Mouse (Mus musculus): ENCODE results near the gene Hoga1. TPM values are rescaled to one million over a fixed set of nuclear protein-coding genes. Genes with fewer than 3 reads are reported as not detected.

Gene Hoga1
- polyA plus RNA-seq, 1 experiment from 2014 or later, result 35.0 TPM

GRCm38 (mm10) chr19:42099406-42099805, 54.0 kb downstream of the Hoga1 start:
- Histone ChIP-seq H3K4me2 (replicated peaks; ENCODE audit: low read depth, low read length) (no peak overlapping the region), H3K9me3 (ENCODE audit: low read length) (no peaks in the 10 kb centered on the region), H3K4me3 (ENCODE audit: low read length) (no peak overlapping the region), H3K27me3 (ENCODE audit: insufficient read depth, low read length) (no peaks in the 10 kb centered on the region), H3K9ac (replicated peaks; ENCODE audit: low read length) (no peak overlapping the region), H3K36me3 (ENCODE audit: insufficient read depth, low read length) (peaks cover 25% of the 10 kb centered on the region; the same call in 1 of the 2 replicates), H3K4me1 (ENCODE audit: insufficient read depth, low read length) (no peaks in the 10 kb centered on the region), H3K27ac (ENCODE audit: low read length) (no peak overlapping the region)
- no peak for ATAC-seq (ENCODE audit: low FRiP score, low TSS enrichment)
- WGBS, result 85% methylated on average over 3 of the region's 3 CpGs

DNA sequence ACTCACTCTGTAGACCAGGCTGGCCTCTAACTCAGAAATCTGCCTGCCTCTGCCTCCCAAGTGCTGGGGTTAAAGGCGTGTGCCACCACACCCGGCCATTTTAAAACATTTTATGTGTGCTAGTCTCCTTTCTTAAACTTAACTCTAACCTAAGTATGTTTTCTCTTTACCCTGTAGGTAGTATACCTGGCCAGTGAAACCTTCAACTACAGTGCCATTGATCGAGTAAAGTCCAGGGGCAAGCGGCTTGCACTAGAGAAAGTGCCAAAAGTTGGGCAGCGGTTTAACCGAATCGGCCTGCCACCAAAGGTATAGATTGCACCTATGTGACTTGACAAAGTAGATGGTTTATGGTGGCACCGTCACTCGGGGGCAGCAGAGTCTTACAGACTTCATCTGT, 59.3 kb downstream of the Hoga1 start:
- H3K27ac ChIP-seq (ENCODE audit: low read length), result no peak overlapping the region
- no peak overlapping the region for H3K9ac ChIP-seq (replicated peaks; ENCODE audit: low read length)
- no peaks in the 10 kb centered on the region for H3K9me3 ChIP-seq (ENCODE audit: low read length)
- no peaks in the 10 kb centered on the region for H3K4me1 ChIP-seq (ENCODE audit: insufficient read depth, low read length)
- H3K36me3 ChIP-seq (ENCODE audit: insufficient read depth, low read length), result peaks cover 32% of the 10 kb centered on the region
- no peak overlapping the region for H3K4me3 ChIP-seq (ENCODE audit: low read length)
- no peak for ATAC-seq (ENCODE audit: low FRiP score, low TSS enrichment)
- WGBS, result 95% methylated on average over 9 of the region's 9 CpGs
- H3K27me3 ChIP-seq (ENCODE audit: insufficient read depth, low read length), result no peaks in the 10 kb centered on the region
- H3K4me2 ChIP-seq (replicated peaks; ENCODE audit: low read depth, low read length), result no peak overlapping the region

GRCm38 (mm10) chr19:42115783-42116335, 70.4 kb downstream of the Hoga1 start:
- no peak overlapping the region for H3K4me2 ChIP-seq (replicated peaks; ENCODE audit: low read depth, low read length)
- H3K9me3 ChIP-seq (ENCODE audit: low read length), result no peaks in the 10 kb centered on the region
- H3K4me1 ChIP-seq (ENCODE audit: insufficient read depth, low read length), result no peaks in the 10 kb centered on the region
- peaks cover 50% of the 10 kb centered on the region for H3K36me3 ChIP-seq (ENCODE audit: insufficient read depth, low read length)
- no peak overlapping the region for H3K4me3 ChIP-seq (ENCODE audit: low read length)
- WGBS, result 83% methylated on average over 4 of the region's 4 CpGs
- no peak overlapping the region for H3K9ac ChIP-seq (replicated peaks; ENCODE audit: low read length)
- no peak for ATAC-seq (ENCODE audit: low FRiP score, low TSS enrichment)
- no peaks in the 10 kb centered on the region for H3K27me3 ChIP-seq (ENCODE audit: insufficient read depth, low read length)
- H3K27ac ChIP-seq (ENCODE audit: low read length), result no peak overlapping the region

DNA sequence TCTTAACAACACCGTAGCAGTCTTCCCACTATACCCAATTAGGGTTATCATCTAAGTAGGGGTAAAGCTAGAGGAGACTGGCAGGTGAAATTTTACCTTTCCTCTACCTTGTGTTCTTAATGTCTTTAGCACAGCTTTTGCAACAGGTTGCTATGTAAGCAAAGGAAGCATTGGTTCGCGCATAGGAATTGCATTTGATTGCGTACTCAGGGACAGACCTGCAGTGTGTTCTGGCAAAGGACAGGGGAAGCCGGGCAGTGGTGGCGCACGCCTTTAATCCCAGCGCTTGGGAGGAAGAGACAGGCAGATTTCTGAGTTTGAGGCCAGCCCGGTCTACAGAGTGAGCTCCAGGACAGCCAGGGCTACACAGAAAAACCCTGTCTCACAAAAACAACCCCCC, 72.7 kb downstream of the Hoga1 start:
- H3K27me3 ChIP-seq (ENCODE audit: insufficient read depth, low read length), result no peaks in the 10 kb centered on the region
- no peaks in the 10 kb centered on the region for H3K9me3 ChIP-seq (ENCODE audit: low read length)
- 91% methylated on average over 9 of the region's 9 CpGs for WGBS
- H3K4me1 ChIP-seq (ENCODE audit: insufficient read depth, low read length), result no peaks in the 10 kb centered on the region
- H3K36me3 ChIP-seq (ENCODE audit: insufficient read depth, low read length), result peaks cover 58% of the 10 kb centered on the region
- no peak overlapping the region for H3K4me3 ChIP-seq (ENCODE audit: low read length)
- H3K4me2 ChIP-seq (replicated peaks; ENCODE audit: low read depth, low read length), result no peak overlapping the region
- no peak overlapping the region for H3K27ac ChIP-seq (ENCODE audit: low read length)
- no peak overlapping the region for H3K9ac ChIP-seq (replicated peaks; ENCODE audit: low read length)
- no peak for ATAC-seq (ENCODE audit: low FRiP score, low TSS enrichment)

- Histone ChIP-seq H3K9me3 (ENCODE audit: low read length) (no peaks in the 10 kb centered on the region), H3K27me3 (ENCODE audit: insufficient read depth, low read length) (no peaks in the 10 kb centered on the region), H3K4me3 (ENCODE audit: low read length) (no peak overlapping the region), H3K36me3 (ENCODE audit: insufficient read depth, low read length) (peaks cover 61% of the 10 kb centered on the region), H3K4me1 (ENCODE audit: insufficient read depth, low read length) (no peaks in the 10 kb centered on the region), H3K27ac (ENCODE audit: low read length) (no peak overlapping the region), H3K4me2 (replicated peaks; ENCODE audit: low read depth, low read length) (no peak overlapping the region), H3K9ac (replicated peaks; ENCODE audit: low read length) (no peak overlapping the region)
- WGBS, result 57% methylated on average over 5 of the region's 5 CpGs
- ATAC-seq (ENCODE audit: low FRiP score, low TSS enrichment), result no peak
Measured at GRCm38 (mm10) chr19:42118596-42118995, 73.2 kb downstream of the Hoga1 start.

- 91% methylated on average over 8 of the region's 8 CpGs for WGBS
- Histone ChIP-seq H3K27me3 (ENCODE audit: insufficient read depth, low read length) (no peaks in the 10 kb centered on the region), H3K36me3 (ENCODE audit: insufficient read depth, low read length) (peaks cover 60% of the 10 kb centered on the region), H3K4me2 (replicated peaks; ENCODE audit: low read depth, low read length) (no peak overlapping the region), H3K4me1 (ENCODE audit: insufficient read depth, low read length) (no peaks in the 10 kb centered on the region), H3K9me3 (ENCODE audit: low read length) (no peaks in the 10 kb centered on the region), H3K4me3 (ENCODE audit: low read length) (no peak overlapping the region), H3K27ac (ENCODE audit: low read length) (no peak overlapping the region), H3K9ac (replicated peaks; ENCODE audit: low read length) (no peak overlapping the region)
- no peak for ATAC-seq (ENCODE audit: low FRiP score, low TSS enrichment)
Measured at GRCm38 (mm10) chr19:42120451-42120850, 75.0 kb downstream of the Hoga1 start.

Other genes with a start within 250 kb of the Hoga1 start
- gene Arhgap19, start 243.6 kb upstream of the Hoga1 start, polyA plus RNA-seq (2015; fragmentation: Nextera tagmentation; extraction: Ambion mirVana), result 28.0 and 31.1 TPM in 2 replicates
- 6.2 and 6.5 TPM in 2 replicates for gene Frat1, start 215.6 kb upstream of the Hoga1 start, polyA plus RNA-seq (2015; fragmentation: Nextera tagmentation; extraction: Ambion mirVana)
- 3.7 and 4.7 TPM in 2 replicates for gene Frat2, start 197.5 kb upstream of the Hoga1 start, polyA plus RNA-seq (2015; fragmentation: Nextera tagmentation; extraction: Ambion mirVana)
- 16.9 and 18.8 TPM in 2 replicates for gene Rrp12, start 149.4 kb upstream of the Hoga1 start, polyA plus RNA-seq (2015; fragmentation: Nextera tagmentation; extraction: Ambion mirVana)
- gene Pgam1, start 133.7 kb upstream of the Hoga1 start, polyA plus RNA-seq (2015; fragmentation: Nextera tagmentation; extraction: Ambion mirVana), result 823 and 859 TPM in 2 replicates
- gene Exosc1, start 112.2 kb upstream of the Hoga1 start, polyA plus RNA-seq (2015; fragmentation: Nextera tagmentation; extraction: Ambion mirVana), result 74.0 and 78.8 TPM in 2 replicates
- gene Zdhhc16, start 112.1 kb upstream of the Hoga1 start, polyA plus RNA-seq (2015; fragmentation: Nextera tagmentation; extraction: Ambion mirVana), result 89.1 and 94.4 TPM in 2 replicates
- 41.1 and 45.6 TPM in 2 replicates for gene Mms19, start 64.5 kb upstream of the Hoga1 start, polyA plus RNA-seq (2015; fragmentation: Nextera tagmentation; extraction: Ambion mirVana)
- 35.9 and 37.8 TPM in 2 replicates for gene Ubtd1, start 63.8 kb upstream of the Hoga1 start, polyA plus RNA-seq (2015; fragmentation: Nextera tagmentation; extraction: Ambion mirVana)
- gene Ankrd2, start 9.6 kb upstream of the Hoga1 start, polyA plus RNA-seq (2015; fragmentation: Nextera tagmentation; extraction: Ambion mirVana), result not detected in 2 replicates
- gene 4933411K16Rik, start 6.6 kb downstream of the Hoga1 start, polyA plus RNA-seq (2015; fragmentation: Nextera tagmentation; extraction: Ambion mirVana), result 0.60 and 0.71 TPM in 2 replicates
- 32.7 and 35.2 TPM in 2 replicates for gene Morn4, start 40.7 kb downstream of the Hoga1 start, polyA plus RNA-seq (2015; fragmentation: Nextera tagmentation; extraction: Ambion mirVana)
- 9.1 and 15.3 TPM in 2 replicates for gene Pi4k2a, start 44.9 kb downstream of the Hoga1 start, polyA plus RNA-seq (2015; fragmentation: Nextera tagmentation; extraction: Ambion mirVana)
- gene Avpi1, start 83.4 kb downstream of the Hoga1 start, polyA plus RNA-seq (2015; fragmentation: Nextera tagmentation; extraction: Ambion mirVana), result 24.9 and 30.7 TPM in 2 replicates
- gene Marveld1, start 101.8 kb downstream of the Hoga1 start, polyA plus RNA-seq (2015; fragmentation: Nextera tagmentation; extraction: Ambion mirVana), result 8.6 and 8.7 TPM in 2 replicates
- 33.2 and 35.1 TPM in 2 replicates for gene Zfyve27, start 118.3 kb downstream of the Hoga1 start, polyA plus RNA-seq (2015; fragmentation: Nextera tagmentation; extraction: Ambion mirVana)
- 0.92 and 1.1 TPM in 2 replicates for gene Sfrp5, start 156.6 kb downstream of the Hoga1 start, polyA plus RNA-seq (2015; fragmentation: Nextera tagmentation; extraction: Ambion mirVana)
- 0.05 and 0.12 TPM in 2 replicates for gene Golga7b, start 202.0 kb downstream of the Hoga1 start, polyA plus RNA-seq (2015; fragmentation: Nextera tagmentation; extraction: Ambion mirVana)